Mouse (Mus musculus) T-cell, adult 66 days (primary cell): Measurements from ENCODE around the gene Olfr1537. TPM values are rescaled to one million over a fixed set of nuclear protein-coding genes. Genes with fewer than 3 reads are reported as not detected.

Experiments
- total RNA-seq, 2 experiments: library from RNA; stranded (reverse); gene quantifications; 3 replicates in 1 of 2; 4 replicates in 1 of 2; pipeline ENCODE4 v1.2.4; 2023

Gene Olfr1537
- total RNA-seq: not detected

DNA sequence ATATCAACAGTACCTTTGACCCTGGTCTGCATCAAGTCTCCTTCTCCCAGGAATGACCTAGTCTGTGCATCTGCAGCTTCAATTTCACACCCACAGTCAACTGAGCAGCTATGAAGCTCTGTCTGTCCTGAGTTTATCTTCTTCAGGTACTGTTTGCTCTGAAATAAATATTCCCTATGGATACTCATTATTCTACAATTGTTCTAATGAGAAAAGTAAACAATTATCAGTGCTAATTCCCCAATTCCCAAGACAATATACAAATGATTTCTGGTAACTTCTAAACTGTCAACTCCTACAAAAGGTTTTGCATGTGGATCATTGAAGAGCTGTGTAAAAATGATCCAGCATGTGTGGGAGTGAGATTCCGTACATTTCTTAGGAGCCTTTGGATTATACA, at the start of gene Olfr1537:
TSS of gene Olfr1537 (minus strand) at position 101 of the 400 bp plus-strand sequence.

DNA sequence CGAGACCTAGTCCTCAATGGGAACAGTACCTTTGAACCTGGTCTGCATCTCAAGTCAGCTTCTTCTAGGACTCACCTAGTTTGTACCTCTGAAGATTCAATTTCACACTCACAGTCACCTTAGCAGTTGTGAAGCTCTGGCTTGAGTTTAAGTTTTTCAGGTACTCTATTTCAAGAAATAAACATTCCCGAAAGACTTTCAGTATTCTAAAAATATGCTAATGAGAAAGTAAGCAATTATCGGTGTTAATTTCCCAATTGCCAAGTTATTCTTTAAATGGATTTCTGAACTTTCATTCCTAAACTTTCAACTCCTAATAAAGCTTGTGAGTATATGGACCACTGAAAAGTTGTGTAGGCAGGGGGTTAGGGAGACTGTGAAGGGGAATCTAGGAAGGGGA, 26.9 kb upstream of the Olfr1537 start, which contains the start of gene Olfr945:
TSS of gene Olfr945 (minus strand) at position 101 of the 400 bp plus-strand sequence.

DNA sequence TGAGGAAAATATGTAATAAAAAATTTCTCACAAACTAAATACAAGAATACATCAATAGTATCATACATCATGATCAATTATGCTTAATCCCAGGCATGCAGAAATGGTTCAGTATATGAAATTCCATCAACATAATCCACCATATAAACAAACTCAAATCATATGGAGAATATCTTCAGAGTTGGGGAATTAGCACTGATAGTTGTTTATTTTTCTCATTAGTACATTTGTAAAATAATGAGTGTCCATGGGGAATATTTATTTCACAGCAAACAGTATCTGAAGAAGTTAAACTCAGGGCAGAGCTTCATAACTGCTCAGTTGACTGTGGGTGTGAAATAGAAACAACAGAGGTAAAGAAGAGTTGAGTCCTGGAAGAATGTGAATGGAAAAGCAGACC, 48.2 kb downstream of the Olfr1537 start, which contains the start of gene Olfr944:
TSS of gene Olfr944 (plus strand) at position 301 of the 400 bp plus-strand sequence.

Other genes starting within 250 kb of the Olfr1537 start
- gene Olfr146, start 226.6 kb downstream of the Olfr1537 start, total RNA-seq: not detected
- gene Olfr937, start 185.0 kb downstream of the Olfr1537 start, total RNA-seq: not detected
- gene Olfr938, start 171.1 kb downstream of the Olfr1537 start, total RNA-seq: not detected
- not detected for gene Olfr27, start 121.9 kb downstream of the Olfr1537 start, total RNA-seq
- not detected for gene Olfr943, start 83.7 kb downstream of the Olfr1537 start, total RNA-seq
- not detected for gene Olfr944, start 48.1 kb downstream of the Olfr1537 start, total RNA-seq
- not detected for gene Olfr945, start 26.8 kb upstream of the Olfr1537 start, total RNA-seq
- not detected for gene Olfr948, start 76.1 kb upstream of the Olfr1537 start, total RNA-seq
- gene Olfr951, start 137.4 kb upstream of the Olfr1537 start, total RNA-seq: not detected
- gene Olfr952, start 177.2 kb upstream of the Olfr1537 start, total RNA-seq: not detected
- gene Olfr954, start 206.7 kb upstream of the Olfr1537 start, total RNA-seq: not detected
- gene Olfr955, start 221.9 kb upstream of the Olfr1537 start, total RNA-seq: not detected
- gene Olfr44, start 244.0 kb upstream of the Olfr1537 start, total RNA-seq: not detected